8 mouse cellular contexts compared by ENCODE assay signal in genomic region chr5:125433793-125434337, GRCm38 (mm10). TPM values are rescaled to one million over a fixed set of nuclear protein-coding genes. Genes with fewer than 3 reads are reported as not detected.
A peak's percentile ranks its signal among the peaks of the same experiment; 100 is the strongest.
DNase-seq lines count a peak whose midpoint lies in the region; ATAC-seq and TF ChIP-seq lines count a peak whose summit lies in the region.

Gene Dhx37 (minus strand): TSS chr5:125434121.

- peak within 1 kb of the TSS; percentile 98 for H3K4me3 ChIP-seq in forebrain, embryonic 10.5 days
- peak within 1 kb of the TSS; percentile 76 for H3K4me3 ChIP-seq in heart, embryonic 15.5 days
- peak within 1 kb of the TSS; percentile 87 to 91 for H3K4me3 ChIP-seq in liver, embryonic 14.5 days (ENCODE audit: insufficient read depth in 1 of 2, low read depth in 2 of 2, low read length in 2 of 2)
- H3K4me3 ChIP-seq in neural tube, embryonic 11.5 days (ENCODE audit: low read depth, low read length): peak within 1 kb of the TSS; percentile 85
- H3K4me3 ChIP-seq in stomach, postnatal 0 days (ENCODE audit: low read depth, low read length): peak within 1 kb of the TSS; percentile 72

- no peak for TF ChIP-seq CTCF in liver, embryonic 14.5 days (IDR thresholded peaks at IDR 0.05; ENCODE audit: low read depth)
- TF ChIP-seq CTCF in stomach, postnatal 0 days (IDR thresholded peaks at IDR 0.05; ENCODE audit: low read depth): no peak; the same call in 1 of the 2 replicates

- H3K27ac ChIP-seq in forebrain, embryonic 10.5 days: peak within 1 kb of the TSS; percentile 94
- H3K27ac ChIP-seq in heart, embryonic 15.5 days: peak within 1 kb of the TSS; percentile 62
- peak within 1 kb of the TSS; percentile 52 for H3K27ac ChIP-seq in liver, embryonic 14.5 days
- 0 out of 2 replicates have a peak within 1 kb of the TSS, but pooled peaks have one; percentile 39 for H3K27ac ChIP-seq in neural tube, embryonic 11.5 days (ENCODE audit: low read depth, low read length)
- peak within 1 kb of the TSS; percentile 70 for H3K27ac ChIP-seq in stomach, postnatal 0 days (replicated peaks)

- no peaks in the 10 kb centered on the region for H3K27me3 ChIP-seq in forebrain, embryonic 10.5 days (ENCODE audit: poor library complexity, severe bottlenecking)
- no peaks in the 10 kb centered on the region for H3K27me3 ChIP-seq in heart, embryonic 15.5 days
- no peaks in the 10 kb centered on the region for H3K27me3 ChIP-seq in liver, embryonic 14.5 days (ENCODE audit: control insufficient read depth, insufficient read depth, low read length)
- H3K27me3 ChIP-seq in neural tube, embryonic 11.5 days (ENCODE audit: control insufficient read depth, insufficient read depth, low read length): no peaks in the 10 kb centered on the region
- H3K27me3 ChIP-seq in stomach, postnatal 0 days (ENCODE audit: control insufficient read depth, insufficient read depth, low read length): no peaks in the 10 kb centered on the region

- WGBS in forebrain, embryonic 10.5 days: under 1% methylated on average over 46 of the region's 46 CpGs
- WGBS in heart, embryonic 15.5 days: under 1% methylated on average over 46 of the region's 46 CpGs
- under 1% methylated on average over 46 of the region's 46 CpGs for WGBS in liver, embryonic 14.5 days (ENCODE audit: insufficient replicate concordance)
- WGBS in neural tube, embryonic 11.5 days: under 1% methylated on average over 46 of the region's 46 CpGs
- WGBS in stomach, postnatal 0 days: under 1% methylated on average over 45 of the region's 46 CpGs

- no peak for TF ChIP-seq EP300 in liver, embryonic 14.5 days (IDR thresholded peaks at IDR 0.05; ENCODE audit: low read depth)
- TF ChIP-seq EP300 in stomach, postnatal 0 days (optimal IDR thresholded peaks at IDR 0.05): no peak

- H3K36me3 ChIP-seq in forebrain, embryonic 10.5 days (replicated peaks): peaks cover 31% of the 10 kb centered on the region
- peaks cover 26% of the 10 kb centered on the region for H3K36me3 ChIP-seq in heart, embryonic 15.5 days
- H3K36me3 ChIP-seq in liver, embryonic 14.5 days (replicated peaks; ENCODE audit: control insufficient read depth, insufficient read depth, low read depth): peaks cover 16% of the 10 kb centered on the region
- peaks cover 15% of the 10 kb centered on the region for H3K36me3 ChIP-seq in neural tube, embryonic 11.5 days (ENCODE audit: control insufficient read depth, insufficient read depth, low read length)
- 0 out of 2 replicates have a peak, but pooled peaks cover 4% of the 10 kb centered on the region for H3K36me3 ChIP-seq in stomach, postnatal 0 days (ENCODE audit: control insufficient read depth, insufficient read depth, low read length)

- ATAC-seq in heart, embryonic 15.5 days (replicated peaks; ENCODE audit: insufficient number of reproducible peaks, insufficient read depth, low FRiP score, low read depth): peak; percentile 96
- ATAC-seq in liver, embryonic 14.5 days (ENCODE audit: insufficient read depth): peak; percentile 98
- peak; percentile 95 for ATAC-seq in neural tube, embryonic 11.5 days (ENCODE audit: insufficient read depth, low FRiP score, low TSS enrichment)
- peak; percentile 95 for ATAC-seq in stomach, postnatal 0 days (ENCODE audit: low FRiP score, low TSS enrichment)

- DNase-seq in CD8-positive naive resting alpha-beta T cell, adult 2 months (ENCODE audit: low read depth in 2 of 2, low spot score in 2 of 2): peak; percentile 89 to 90
- DNase-seq in c-Kit-positive CD71-negative TER-119-negative erythroid progenitor cells, embryonic 14.5 days (ENCODE audit: low read depth): peak; percentile 96
- peak; percentile 94 for DNase-seq in forebrain, embryonic 10.5 days (ENCODE audit: extremely low spot score, low spot score)
- DNase-seq in kidney, postnatal 25 days: peak; percentile 95 to 97
- DNase-seq in liver, embryonic 14.5 days (ENCODE audit: low read depth in 3 of 3, low spot score in 3 of 3): peak; percentile 93 to 94 (median 93)
- DNase-seq in neural tube, embryonic 11.5 days (ENCODE audit: low spot score): peak; percentile 95
- DNase-seq in stomach, postnatal 0 days (ENCODE audit: low spot score): peak; percentile 95

- peak within 1 kb of the TSS; percentile 83 for H3K9ac ChIP-seq in heart, embryonic 15.5 days
- peak within 1 kb of the TSS; percentile 83 for H3K9ac ChIP-seq in liver, embryonic 14.5 days (replicated peaks)
- H3K9ac ChIP-seq in neural tube, embryonic 11.5 days (ENCODE audit: low read length): peak within 1 kb of the TSS; percentile 86
- H3K9ac ChIP-seq in stomach, postnatal 0 days (ENCODE audit: low read length): peak within 1 kb of the TSS; percentile 83

- no peaks in the 10 kb centered on the region for H3K9me3 ChIP-seq in forebrain, embryonic 10.5 days
- no peaks in the 10 kb centered on the region for H3K9me3 ChIP-seq in heart, embryonic 15.5 days (replicated peaks)
- H3K9me3 ChIP-seq in liver, embryonic 14.5 days (ENCODE audit: control insufficient read depth, low read length): no peaks in the 10 kb centered on the region
- no peaks in the 10 kb centered on the region for H3K9me3 ChIP-seq in neural tube, embryonic 11.5 days (ENCODE audit: control insufficient read depth, low read length)
- H3K9me3 ChIP-seq in stomach, postnatal 0 days (ENCODE audit: control insufficient read depth, low read length): no peaks in the 10 kb centered on the region

- H3K4me1 ChIP-seq in forebrain, embryonic 10.5 days: peaks cover 16% of the 10 kb centered on the region
- H3K4me1 ChIP-seq in heart, embryonic 15.5 days (replicated peaks): peaks cover 15% of the 10 kb centered on the region
- H3K4me1 ChIP-seq in liver, embryonic 14.5 days (replicated peaks; ENCODE audit: control insufficient read depth in 2 of 2, insufficient read depth in 2 of 2, low read length in 1 of 2): peaks cover 5 to 12% of the 10 kb centered on the region in 2 experiments
- H3K4me1 ChIP-seq in neural tube, embryonic 11.5 days (ENCODE audit: control insufficient read depth, insufficient read depth, low read length): peaks cover 8% of the 10 kb centered on the region
- peaks cover 4% of the 10 kb centered on the region; the same call in 1 of the 2 replicates for H3K4me1 ChIP-seq in stomach, postnatal 0 days (replicated peaks; ENCODE audit: control insufficient read depth, insufficient read depth)

- peak within 1 kb of the TSS; percentile 87 for H3K4me2 ChIP-seq in heart, embryonic 15.5 days
- peak within 1 kb of the TSS; percentile 97 for H3K4me2 ChIP-seq in liver, embryonic 14.5 days (ENCODE audit: low read depth)
- peak within 1 kb of the TSS; percentile 96 for H3K4me2 ChIP-seq in neural tube, embryonic 11.5 days (ENCODE audit: low read depth)
- peak within 1 kb of the TSS; percentile 99 for H3K4me2 ChIP-seq in stomach, postnatal 0 days (replicated peaks; ENCODE audit: low read depth)

RNA-seq across cellular contexts. Expression of gene Dhx37, which starts in this region (rescaled TPM):
- 21.4 and 22.2 TPM in 2 replicates for polyA plus RNA-seq in forebrain, embryonic 10.5 days (2016; fragmentation: Nextera tagmentation; extraction: Ambion mirVana)
- polyA plus RNA-seq in heart, embryonic 15.5 days (2015; fragmentation: Nextera tagmentation; extraction: Ambion mirVana): 7.0 and 10.4 TPM in 2 replicates
- polyA plus RNA-seq in liver, embryonic 14.5 days (2012; rRNA removed): 5.5 and 8.1 TPM in 2 replicates
- polyA plus RNA-seq in liver, embryonic 14.5 days (2014; fragmentation: Nextera tagmentation; extraction: Ambion mirVana): 2.0 and 2.2 TPM in 2 replicates
- 11.1 and 13.4 TPM in 2 replicates for polyA plus RNA-seq in neural tube, embryonic 11.5 days (2014; fragmentation: Nextera tagmentation; extraction: Ambion mirVana)
- polyA plus RNA-seq in stomach, postnatal 0 days (2015; fragmentation: Nextera tagmentation; extraction: Ambion mirVana): 3.3 and 4.5 TPM in 2 replicates

Comparison
In these comparisons a context has a peak if more than half of its experiments do, and no peak if none do; other contexts are left out.
1. Peak in every context shown above with its lines: DNase-seq, ATAC-seq, H3K4me3 ChIP-seq and H3K27ac ChIP-seq.
2. H3K27ac ChIP-seq: peak in every context shown above with its lines; median percentile 94 in forebrain, embryonic 10.5 days; 70 in stomach, postnatal 0 days; 62 in heart, embryonic 15.5 days; 52 in liver, embryonic 14.5 days; 39 in neural tube, embryonic 11.5 days.